Mouse (Mus musculus) MEL-GATA-1-ER (cell line): ENCODE measurements around the gene Lipm.

Experiments used
- DNase-seq: peaks from one replicate; pipeline ENCODE4 v3.0.0-alpha.2; 2012; ENCODE audit warnings: low read depth; ENCODE audit errors: extremely low read depth

Gene Lipm

GRCm38 (mm10) chr19:34100633-34101032 is at the start of gene Lipm:
Gene Lipm, plus strand, starts transcription at chr19:34100933.
- DNase-seq, result no peak

- no peak for DNase-seq
Measured at GRCm38 (mm10) chr19:34051502-34051901, 49.2 kb upstream of the Lipm start.

GRCm38 (mm10) chr19:34063547-34063946 is 37.2 kb upstream of the Lipm start:
- no peak for DNase-seq

GRCm38 (mm10) chr19:34064059-34064458 is 36.7 kb upstream of the Lipm start:
- no peak for DNase-seq

GRCm38 (mm10) chr19:34066779-34067472 is 33.8 kb upstream of the Lipm start, which contains the start of gene Lipn:
Gene Lipn, plus strand, starts transcription at chr19:34067358.
- no peak for DNase-seq

- DNase-seq, result no peak
Measured at GRCm38 (mm10) chr19:34074239-34074638, 26.5 kb upstream of the Lipm start.

- no peak for DNase-seq
Measured at GRCm38 (mm10) chr19:34078130-34078529, 22.6 kb upstream of the Lipm start.

- no peak for DNase-seq
Measured at GRCm38 (mm10) chr19:34089011-34089680, 11.6 kb upstream of the Lipm start.

- no peak for DNase-seq
Measured at GRCm38 (mm10) chr19:34095381-34095780, 5.4 kb upstream of the Lipm start.

GRCm38 (mm10) chr19:34096228-34096627 is 4.5 kb upstream of the Lipm start:
- DNase-seq, result no peak

- DNase-seq, result no peak
Measured at GRCm38 (mm10) chr19:34101888-34102287, 1.2 kb downstream of the Lipm start.

- DNase-seq, result no peak
Measured at GRCm38 (mm10) chr19:34104841-34105240, 4.1 kb downstream of the Lipm start.

- DNase-seq, result no peak
Measured at GRCm38 (mm10) chr19:34119102-34119501, 18.4 kb downstream of the Lipm start.

- DNase-seq, result no peak
Measured at GRCm38 (mm10) chr19:34119653-34120052, 18.9 kb downstream of the Lipm start.

- DNase-seq, result no peak
Measured at GRCm38 (mm10) chr19:34120107-34120731, 19.5 kb downstream of the Lipm start.

GRCm38 (mm10) chr19:34138720-34139430 is 38.1 kb downstream of the Lipm start:
- DNase-seq, result no peak

- DNase-seq, result no peak
Measured at GRCm38 (mm10) chr19:34139431-34140046, 38.8 kb downstream of the Lipm start.

GRCm38 (mm10) chr19:34148421-34148820 is 47.7 kb downstream of the Lipm start:
- DNase-seq, result no peak

- no peak for DNase-seq
Measured at GRCm38 (mm10) chr19:34151909-34152308, 51.2 kb downstream of the Lipm start.

GRCm38 (mm10) chr19:34153263-34154144 is 52.8 kb downstream of the Lipm start:
- DNase-seq, result no peak
